Mouse (Mus musculus) liver, embryonic 15.5 days (tissue): ENCODE results near the gene Pard3. TPM values are rescaled to one million over a fixed set of nuclear protein-coding genes. Genes with fewer than 3 reads are reported as not detected.
"Not testable (repeated sequence)": the region's sequence is repeated elsewhere in the genome, so short reads cannot be mapped to it uniquely, and the experiment has no call there.

Experiments
- ATAC-seq: fragments of 200-750 bp; cut with Nextera tagmentation; 2 replicates; pipeline ENCODE4 v1.8.0; 2017; ENCODE audit warnings: moderate number of reproducible peaks, mild to moderate bottlenecking, moderate library complexity; ENCODE audit not compliant: insufficient read depth
- H3K27ac ChIP-seq: fragments of 300-500 bp; sonication (generic); replicated peaks from 2 replicates; pipeline ENCODE4 v1.5.1; 2015; ENCODE audit warnings: mild to moderate bottlenecking, inconsistent platforms
- H3K27me3 ChIP-seq: fragments of 300-500 bp; sonication (generic); 2 replicates; pipeline ENCODE4 v1.6.1; 2015; ENCODE audit warnings: mild to moderate bottlenecking, inconsistent platforms
- H3K36me3 ChIP-seq: fragments of 300-500 bp; sonication (generic); replicated peaks from 2 replicates; pipeline ENCODE4 v1.6.1; 2015; ENCODE audit warnings: moderate library complexity, mild to moderate bottlenecking, inconsistent platforms
- H3K4me1 ChIP-seq: fragments of 300-500 bp; sonication (generic); replicated peaks from 2 replicates; pipeline ENCODE4 v1.6.1; 2015; ENCODE audit warnings: inconsistent platforms
- H3K4me2 ChIP-seq: fragments of 300-500 bp; sonication (generic); 2 replicates; pipeline ENCODE4 v1.6.1; 2015; ENCODE audit warnings: moderate library complexity, mild to moderate bottlenecking, inconsistent platforms
- H3K4me3 ChIP-seq: fragments of 300-500 bp; sonication (generic); replicated peaks from 2 replicates; pipeline ENCODE4 v1.5.1; 2015; ENCODE audit warnings: mild to moderate bottlenecking, inconsistent platforms
- H3K9ac ChIP-seq: fragments of 300-500 bp; sonication (generic); 2 replicates; pipeline ENCODE4 v1.6.1; 2015; ENCODE audit warnings: moderate library complexity, mild to moderate bottlenecking, inconsistent platforms
- H3K9me3 ChIP-seq: fragments of 300-500 bp; sonication (generic); replicated peaks from 2 replicates; pipeline ENCODE4 v1.6.1; 2016; ENCODE audit warnings: inconsistent platforms
- WGBS: fragments of 180-500 bp; shearing (Covaris S2); methylation state at CpG from one replicate; pipeline ENCODE4 v1.1.7; 2015; ENCODE audit warnings: mixed read lengths; ENCODE audit not compliant: insufficient replicate concordance; 5-methylcytosine and 5-hydroxymethylcytosine counted together
- polyA plus RNA-seq: library from polyadenylated mRNA; unstranded; fragments of >200 nt; fragmentation: Nextera tagmentation; extraction: Ambion mirVana; gene quantifications from 2 replicates; pipeline ENCODE4 v1.2.1, GENCODE M21; 2015

Gene Pard3
- polyA plus RNA-seq, 1 experiment from 2014 or later: 6.3 TPM

- Histone ChIP-seq H3K9me3 (no peaks in the 10 kb centered on the region), H3K4me2 (no peak overlapping the region), H3K9ac (no peak overlapping the region), H3K36me3 (no peaks in the 10 kb centered on the region), H3K4me1 (0 out of 2 replicates have a peak, but pooled peaks cover 6% of the 10 kb centered on the region), H3K4me3 (no peak overlapping the region), H3K27me3 (no peaks in the 10 kb centered on the region), H3K27ac (no peak overlapping the region)
- WGBS: 63% methylated on average over 7 of the region's 7 CpGs
- ATAC-seq: no peak
Measured at GRCm38 (mm10) chr8:127161854-127162253, 98.2 kb downstream of the Pard3 start.

- no peak for ATAC-seq
- H3K27me3 ChIP-seq: no peaks in the 10 kb centered on the region
- no peak overlapping the region for H3K4me3 ChIP-seq
- no peak overlapping the region for H3K4me2 ChIP-seq
- no peak overlapping the region for H3K27ac ChIP-seq
- H3K9me3 ChIP-seq: no peaks in the 10 kb centered on the region
- H3K4me1 ChIP-seq: no peaks in the 10 kb centered on the region
- no peaks in the 10 kb centered on the region for H3K36me3 ChIP-seq
- H3K9ac ChIP-seq: no peak overlapping the region
- 44% methylated on average over 1 of the region's 1 CpGs for WGBS
Measured at GRCm38 (mm10) chr8:127162821-127163220, 99.1 kb downstream of the Pard3 start.

- Histone ChIP-seq H3K9ac (no peak overlapping the region), H3K36me3 (no peaks in the 10 kb centered on the region), H3K4me1 (no peaks in the 10 kb centered on the region), H3K4me2 (no peak overlapping the region), H3K27me3 (no peaks in the 10 kb centered on the region), H3K4me3 (no peak overlapping the region), H3K9me3 (no peaks in the 10 kb centered on the region), H3K27ac (no peak overlapping the region)
- WGBS: 69% methylated on average over 12 of the region's 12 CpGs
- no peak for ATAC-seq
Measured at GRCm38 (mm10) chr8:127164326-127165280, 100.9 kb downstream of the Pard3 start.

- H3K4me3 ChIP-seq: no peak overlapping the region
- no peaks in the 10 kb centered on the region for H3K4me1 ChIP-seq
- no peak overlapping the region for H3K4me2 ChIP-seq
- no peak for ATAC-seq
- WGBS: 62% methylated on average over 2 of the region's 2 CpGs
- H3K36me3 ChIP-seq: no peaks in the 10 kb centered on the region
- H3K9me3 ChIP-seq: no peaks in the 10 kb centered on the region
- H3K27me3 ChIP-seq: no peaks in the 10 kb centered on the region
- no peak overlapping the region for H3K27ac ChIP-seq
- no peak overlapping the region for H3K9ac ChIP-seq
Measured at GRCm38 (mm10) chr8:127168496-127168895, 104.8 kb downstream of the Pard3 start.

GRCm38 (mm10) chr8:127169361-127169760 is 105.7 kb downstream of the Pard3 start:
- Histone ChIP-seq H3K27ac (no peak overlapping the region), H3K4me2 (no peak overlapping the region), H3K9me3 (no peaks in the 10 kb centered on the region), H3K4me3 (no peak overlapping the region), H3K9ac (no peak overlapping the region), H3K27me3 (no peaks in the 10 kb centered on the region), H3K36me3 (no peaks in the 10 kb centered on the region), H3K4me1 (no peaks in the 10 kb centered on the region)
- no peak for ATAC-seq
- WGBS: 63% methylated on average over 5 of the region's 5 CpGs

DNA sequence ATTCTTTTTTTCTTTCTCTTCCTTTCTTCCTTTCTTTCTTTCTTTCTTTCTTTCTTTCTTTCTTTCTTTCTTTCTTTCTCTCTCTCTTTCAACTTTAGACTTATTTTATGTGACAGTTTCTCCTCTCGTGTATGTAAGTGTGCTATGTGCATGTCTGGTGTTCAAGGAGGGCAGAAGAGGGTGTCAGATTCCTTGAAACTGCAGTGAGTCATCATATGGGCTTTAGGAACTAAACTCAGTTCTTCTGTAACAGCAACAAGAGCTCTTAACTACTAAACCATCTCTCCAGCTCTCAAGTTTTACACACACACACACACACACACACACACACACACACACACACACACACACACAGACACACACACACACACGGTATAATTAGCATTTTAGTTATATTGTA is 106.7 kb downstream of the Pard3 start:
- H3K4me3 ChIP-seq, H3K36me3 ChIP-seq, H3K9ac ChIP-seq, H3K4me1 ChIP-seq, H3K4me2 ChIP-seq, H3K27me3 ChIP-seq, H3K27ac ChIP-seq, ATAC-seq, H3K9me3 ChIP-seq: not testable (repeated sequence)
- 42% methylated on average over 2 of the region's 2 CpGs for WGBS

DNA sequence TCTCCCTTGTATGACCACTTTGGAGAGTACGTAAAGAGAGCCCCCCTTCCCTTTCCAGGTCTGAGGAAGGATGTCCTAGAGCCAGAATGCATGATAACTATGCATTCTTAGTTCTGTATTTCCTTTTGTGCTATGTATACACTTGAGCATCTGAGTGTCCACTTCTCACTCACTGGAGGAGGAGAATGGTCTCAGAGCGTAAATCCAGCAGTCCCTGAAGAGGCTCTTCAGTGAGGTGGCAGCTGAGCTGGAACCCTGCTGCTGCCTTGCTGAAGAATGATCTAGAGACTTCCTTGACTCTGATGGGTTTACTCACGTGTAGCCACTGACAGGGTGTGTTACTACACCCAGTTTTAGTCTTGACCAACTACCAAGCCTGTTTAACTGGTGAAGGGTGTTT is 107.2 kb downstream of the Pard3 start:
- ATAC-seq: no peak
- no peak overlapping the region for H3K4me3 ChIP-seq
- H3K4me2 ChIP-seq: no peak overlapping the region
- 64% methylated on average over 3 of the region's 3 CpGs for WGBS
- H3K27me3 ChIP-seq: no peaks in the 10 kb centered on the region
- no peak overlapping the region for H3K27ac ChIP-seq
- no peaks in the 10 kb centered on the region for H3K9me3 ChIP-seq
- H3K9ac ChIP-seq: no peak overlapping the region
- no peaks in the 10 kb centered on the region for H3K36me3 ChIP-seq
- H3K4me1 ChIP-seq: no peaks in the 10 kb centered on the region

- Histone ChIP-seq H3K9ac (no peak overlapping the region), H3K4me1 (no peaks in the 10 kb centered on the region), H3K27ac (no peak overlapping the region), H3K4me2 (no peak overlapping the region), H3K36me3 (no peaks in the 10 kb centered on the region), H3K9me3 (no peaks in the 10 kb centered on the region), H3K27me3 (no peaks in the 10 kb centered on the region), H3K4me3 (no peak overlapping the region)
- ATAC-seq: no peak
- 67% methylated on average over 5 of the region's 5 CpGs for WGBS
Measured at GRCm38 (mm10) chr8:127173483-127173882, 109.8 kb downstream of the Pard3 start.

DNA sequence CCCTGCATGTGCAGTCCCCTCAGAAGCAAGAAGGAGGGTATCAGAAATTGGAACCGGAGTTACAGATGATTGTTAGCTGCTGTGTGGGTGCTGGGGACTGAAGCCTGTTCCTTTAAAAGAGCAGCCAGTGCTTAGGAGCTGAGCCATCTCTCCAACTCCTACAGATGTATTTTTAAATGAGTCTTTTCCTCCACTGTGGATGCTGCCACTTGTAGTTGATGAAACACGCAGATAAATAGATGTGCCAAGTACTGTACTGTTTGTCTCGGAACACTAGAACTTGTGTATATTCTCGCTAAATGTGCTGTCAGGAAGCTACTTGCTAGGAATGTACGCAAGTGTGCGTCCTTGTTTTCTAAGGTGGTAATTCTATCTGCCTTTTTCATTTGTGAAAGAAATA is 110.7 kb downstream of the Pard3 start:
- no peaks in the 10 kb centered on the region for H3K36me3 ChIP-seq
- H3K27me3 ChIP-seq: no peaks in the 10 kb centered on the region
- H3K9me3 ChIP-seq: no peaks in the 10 kb centered on the region
- no peak overlapping the region for H3K4me2 ChIP-seq
- H3K4me3 ChIP-seq: no peak overlapping the region
- ATAC-seq: no peak
- H3K9ac ChIP-seq: no peak overlapping the region
- no peak overlapping the region for H3K27ac ChIP-seq
- H3K4me1 ChIP-seq: no peaks in the 10 kb centered on the region
- 60% methylated on average over 6 of the region's 6 CpGs for WGBS

DNA sequence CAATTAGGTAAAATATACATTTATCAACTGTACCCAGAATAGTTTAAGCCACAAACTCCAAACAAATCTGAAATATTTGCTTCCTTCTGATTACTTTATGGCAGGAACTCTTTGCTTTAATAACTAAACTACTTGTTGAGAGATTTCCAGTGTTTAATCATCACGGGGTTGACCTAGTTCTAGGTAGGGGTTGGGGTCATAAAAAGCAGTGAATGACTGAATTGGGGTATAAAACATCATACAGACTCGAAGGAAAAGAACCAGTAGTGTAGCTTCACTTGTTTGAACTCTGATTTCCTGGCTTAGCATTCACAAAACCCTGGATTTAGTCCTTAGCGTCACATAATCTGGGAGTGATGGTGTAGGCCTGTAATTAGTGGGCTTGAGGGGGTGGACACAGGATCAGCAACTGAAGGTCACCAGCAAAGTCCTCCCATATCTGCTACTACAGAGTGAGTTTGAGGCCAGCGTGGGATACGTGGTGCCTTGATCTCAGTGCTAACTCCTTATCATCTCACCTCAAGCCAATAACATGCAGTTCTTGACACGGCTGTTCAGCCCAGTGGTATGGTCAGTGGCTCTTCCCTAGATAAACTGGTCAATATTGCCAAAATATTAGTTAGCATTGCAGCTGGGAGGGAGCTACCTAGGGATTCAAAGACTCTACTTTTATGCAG is 111.6 kb downstream of the Pard3 start:
- no peaks in the 10 kb centered on the region for H3K27me3 ChIP-seq
- H3K4me1 ChIP-seq: no peaks in the 10 kb centered on the region
- H3K9ac ChIP-seq: no peak overlapping the region
- no peak overlapping the region for H3K27ac ChIP-seq
- H3K36me3 ChIP-seq: no peaks in the 10 kb centered on the region
- H3K4me3 ChIP-seq: no peak overlapping the region
- ATAC-seq: no peak
- no peaks in the 10 kb centered on the region for H3K9me3 ChIP-seq
- 55% methylated on average over 6 of the region's 6 CpGs for WGBS
- no peak overlapping the region for H3K4me2 ChIP-seq

GRCm38 (mm10) chr8:127178634-127179033 is 114.9 kb downstream of the Pard3 start:
- no peak for ATAC-seq
- H3K4me1 ChIP-seq: peaks cover 14% of the 10 kb centered on the region
- H3K36me3 ChIP-seq: no peaks in the 10 kb centered on the region
- H3K4me3 ChIP-seq: no peak overlapping the region
- WGBS: 35% methylated on average over 4 of the region's 4 CpGs
- no peaks in the 10 kb centered on the region for H3K27me3 ChIP-seq
- no peak overlapping the region for H3K9ac ChIP-seq
- no peak overlapping the region for H3K4me2 ChIP-seq
- H3K9me3 ChIP-seq: no peaks in the 10 kb centered on the region
- no peak overlapping the region for H3K27ac ChIP-seq
